Mouse (Mus musculus) megakaryocyte, embryonic 14.5 days (primary cell): ENCODE data around the gene Pdp2.

Source experiments
- FLI1 ChIP-seq: IDR thresholded peaks from 2 replicates; pipeline ENCODE4 v1.6.1; 2012; ENCODE audit warnings: low read length, inconsistent platforms, mixed read lengths
- GATA1 ChIP-seq: IDR thresholded peaks from 3 replicates; pipeline ENCODE4 v1.6.1; 2012; ENCODE audit warnings: mixed read lengths, low read length, inconsistent platforms, borderline replicate concordance

GRCm38 (mm10) chr8:104569559-104569958, 21.7 kb upstream of the Pdp2 start:
- TF ChIP-seq FLI1 (no peak), GATA1 (no peak)
